Mouse (Mus musculus): ENCODE results near the gene Lrg1. TPM values are rescaled to one million over a fixed set of nuclear protein-coding genes. Genes with fewer than 3 reads are reported as not detected.
A peak's percentile ranks its signal among the peaks of the same experiment; 100 is the strongest.

The Lrg1 gene
- total RNA-seq, 1 experiment from 2014 or later: 58.3 TPM

- no peak for DNase-seq
Observed at GRCm38 (mm10) chr17:56136558-56136957, 14.8 kb upstream of the Lrg1 start.

DNA sequence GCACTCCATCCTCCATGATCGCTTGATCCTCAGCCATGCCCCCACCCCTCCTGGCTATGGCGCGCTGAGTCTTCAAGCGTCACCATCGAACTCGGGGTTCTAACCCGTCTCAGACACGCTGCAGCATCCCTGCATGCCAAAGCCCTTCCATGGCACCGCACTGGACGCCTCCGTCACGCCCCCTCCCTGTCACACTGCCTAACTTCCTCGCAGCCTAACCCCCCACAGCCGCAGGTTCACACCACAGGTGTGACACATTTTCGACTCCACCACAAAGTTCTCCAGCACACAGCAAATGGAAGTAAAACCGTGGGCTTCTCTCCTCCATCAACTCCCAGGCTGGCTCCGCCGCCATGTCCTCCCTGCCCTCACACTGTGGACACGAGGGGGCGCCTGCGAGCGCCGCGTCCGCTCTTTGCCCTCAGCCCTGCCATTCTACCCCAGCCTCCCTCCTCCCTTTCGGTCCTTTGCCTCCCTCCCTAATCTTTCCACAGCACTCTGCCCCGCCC, 12.7 kb upstream of the Lrg1 start:
- DNase-seq: peak; percentile 88

DNA sequence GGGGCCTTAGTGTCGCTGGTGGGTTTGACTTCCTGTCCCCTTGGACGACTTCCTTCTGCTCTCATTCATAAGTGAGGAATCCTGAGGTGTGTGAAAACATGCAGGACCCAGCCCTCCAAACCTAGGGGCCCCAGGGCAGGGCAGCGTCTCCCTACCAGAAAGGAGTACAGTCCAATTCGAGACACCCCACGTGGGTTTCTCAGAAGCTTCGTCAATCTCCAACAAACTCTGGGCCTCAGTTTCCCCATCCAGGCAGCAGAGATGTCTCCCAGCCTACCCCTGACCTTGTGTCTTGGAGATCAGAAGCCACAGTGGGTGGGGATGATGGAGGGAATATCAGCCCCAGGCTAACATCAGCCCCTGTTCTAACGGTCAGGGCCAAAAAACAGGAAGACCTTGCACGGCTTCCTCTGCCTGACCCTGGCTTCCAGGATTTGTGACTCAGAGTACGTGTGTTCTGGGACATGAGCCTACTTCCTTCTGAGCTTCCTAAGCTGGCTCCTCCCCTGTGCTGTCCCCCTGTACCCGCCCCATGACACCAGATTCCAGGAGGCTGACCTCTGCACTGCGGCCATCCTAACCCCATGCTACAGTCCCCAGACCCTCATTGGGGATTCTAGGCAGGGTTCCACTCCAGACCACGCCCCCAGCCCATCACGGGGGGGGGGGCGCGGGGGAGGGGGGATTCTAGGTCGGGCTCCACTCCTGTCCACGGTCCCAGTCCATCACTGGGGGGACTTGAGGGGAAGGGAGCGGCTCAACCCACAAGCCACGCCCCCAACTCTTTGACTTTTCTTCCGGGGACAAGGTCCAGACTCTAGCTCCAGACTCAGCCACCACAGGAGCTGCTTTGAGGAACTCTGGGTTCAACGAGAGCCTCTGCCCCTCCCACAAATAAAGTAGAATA, 11.9 kb upstream of the Lrg1 start:
- peak; percentile 80 for DNase-seq

DNA sequence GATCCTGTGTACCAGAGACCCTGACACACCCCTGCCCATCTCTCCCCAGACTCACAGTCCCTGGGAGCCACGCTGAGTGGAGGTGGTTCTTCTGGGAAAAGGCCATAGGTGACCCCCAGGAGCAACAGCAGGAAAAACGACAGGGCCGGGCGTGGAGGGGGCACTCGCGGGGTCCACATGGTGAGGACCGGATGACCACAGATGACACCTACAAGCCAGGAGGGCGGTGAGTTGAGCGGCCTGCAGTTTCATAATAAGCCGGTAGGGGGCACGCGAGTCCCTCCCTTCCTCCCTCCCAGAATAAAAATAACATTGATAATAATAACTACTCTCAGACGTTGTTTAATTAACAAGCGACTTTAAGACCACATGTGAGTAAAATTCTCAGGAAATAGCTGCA, 10.9 kb upstream of the Lrg1 start:
- DNase-seq: peak; percentile 79

- DNase-seq: peak; percentile 89
Observed at GRCm38 (mm10) chr17:56131814-56132213, 10.0 kb upstream of the Lrg1 start.

DNA sequence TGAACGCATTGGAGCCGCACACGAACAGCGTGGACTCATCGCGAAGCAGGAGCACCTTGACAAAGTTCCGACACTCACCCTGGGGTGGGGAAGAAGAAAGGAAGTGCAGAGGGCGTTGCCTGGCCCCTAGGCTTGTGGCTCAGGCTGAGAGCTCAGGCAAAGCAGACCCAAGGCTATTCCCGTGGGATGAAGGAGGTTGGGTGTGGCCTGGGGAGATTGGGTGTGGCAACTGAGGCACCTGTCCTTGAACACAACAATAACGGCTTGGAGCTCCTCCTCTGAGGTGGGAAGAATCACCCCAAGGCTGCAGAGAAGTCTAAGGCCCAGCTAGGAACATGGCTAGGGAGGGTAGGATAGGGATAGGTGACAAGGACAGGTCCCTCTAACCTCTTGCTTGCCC, 9.3 kb upstream of the Lrg1 start:
- DNase-seq: no peak

DNA sequence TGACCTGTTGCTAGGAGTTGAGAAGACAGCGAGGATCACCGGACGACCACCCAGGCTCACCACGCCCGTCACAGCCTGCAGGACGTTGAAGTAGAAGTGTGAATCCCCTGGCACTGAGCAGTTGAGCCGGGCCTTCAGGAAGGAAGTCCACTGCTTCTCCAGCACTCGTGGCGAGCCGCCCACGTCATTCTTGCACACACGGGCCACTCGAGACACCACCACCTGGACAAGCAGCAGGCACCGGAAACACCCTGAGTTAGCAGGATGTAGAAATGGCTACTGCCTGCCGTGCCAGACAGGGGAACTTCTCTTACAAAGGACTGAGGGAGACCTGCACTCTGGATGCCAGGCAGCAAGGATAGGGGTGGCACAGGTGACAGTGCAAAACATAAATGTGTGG, 6.4 kb upstream of the Lrg1 start:
- peak; percentile 21 for DNase-seq

DNA sequence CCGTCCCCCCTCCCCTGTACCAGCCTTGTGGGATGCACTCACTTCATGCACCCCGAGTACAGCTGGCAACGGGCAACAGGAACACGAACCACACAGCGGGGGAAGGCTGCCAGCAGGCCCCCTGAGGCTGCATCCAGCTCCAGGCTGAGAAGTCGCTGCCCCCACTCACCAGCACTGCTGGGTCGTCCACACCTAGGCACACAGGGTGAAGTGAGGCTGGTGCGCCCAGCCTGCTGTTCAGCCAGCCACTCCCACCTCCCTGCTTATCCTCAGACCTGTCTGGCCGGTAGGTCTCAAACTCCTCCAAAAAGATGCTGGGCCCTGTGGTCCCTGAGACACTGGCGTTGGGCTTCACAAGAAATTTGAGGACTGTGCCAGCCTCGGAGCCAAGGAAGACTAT, 4.4 kb upstream of the Lrg1 start:
- peak; percentile 14 for DNase-seq

DNA sequence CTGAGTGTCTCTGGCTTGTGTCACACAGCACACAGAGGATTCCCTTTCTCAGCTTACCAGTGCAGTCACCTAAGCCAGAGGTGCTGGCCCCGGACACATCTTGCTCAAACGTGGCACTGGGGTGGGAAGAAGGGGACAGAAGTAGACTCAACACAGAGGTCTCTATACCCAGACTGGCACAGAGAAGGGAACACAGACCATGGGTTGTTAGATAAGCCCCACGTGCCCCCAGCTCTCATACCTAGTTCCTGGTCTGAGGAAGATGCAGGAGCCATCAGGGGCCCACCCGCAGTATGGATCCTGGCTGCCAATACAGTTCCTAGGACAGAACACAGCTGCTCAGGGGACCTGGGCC, 3.5 kb upstream of the Lrg1 start:
- no peak for DNase-seq

DNA sequence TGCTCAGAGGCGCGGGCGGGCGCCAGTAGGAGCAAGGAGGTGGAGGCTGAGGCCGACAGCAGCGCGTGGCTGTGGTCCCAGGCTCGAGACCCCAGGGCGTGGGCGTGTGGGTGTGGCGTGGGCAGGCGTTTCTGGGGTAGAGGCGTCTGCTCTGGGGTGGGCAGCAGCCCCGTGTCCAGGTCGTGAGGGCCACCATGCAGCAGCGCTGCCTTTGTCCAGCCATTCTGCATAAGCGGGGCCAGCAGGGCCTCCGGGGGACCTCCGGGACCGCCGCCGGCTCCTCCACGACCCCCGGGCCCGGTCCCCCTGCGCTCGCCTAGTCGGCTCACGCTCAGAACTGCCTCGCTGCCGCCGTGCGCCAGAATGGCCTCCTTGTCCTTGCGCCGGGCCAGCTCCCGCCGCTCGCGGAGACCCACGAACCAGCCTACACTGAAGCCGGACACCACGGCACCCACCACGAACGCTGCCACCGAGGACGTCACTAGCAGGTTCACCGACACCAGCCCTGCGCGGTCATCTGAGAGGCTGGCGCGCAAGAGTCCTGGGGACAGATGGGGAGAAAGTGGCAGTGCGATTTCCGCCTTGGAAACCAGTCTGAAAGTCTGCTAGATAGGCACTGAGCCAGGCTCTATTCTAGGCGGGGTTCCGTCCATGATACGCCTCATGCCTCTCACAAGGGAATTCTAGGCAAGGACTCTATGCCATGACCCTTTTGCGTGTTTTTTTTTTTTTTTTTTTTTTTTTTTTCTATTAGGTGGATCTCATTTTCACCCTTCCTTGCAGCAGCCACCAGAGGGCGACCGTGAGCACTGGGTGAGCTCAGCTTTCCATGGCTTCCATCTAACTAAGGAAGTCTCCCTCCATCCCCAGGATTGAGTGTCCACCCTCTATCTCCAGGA, 2.8 kb upstream of the Lrg1 start:
- DNase-seq: peak; percentile 85

GRCm38 (mm10) chr17:56123681-56124340, 2.0 kb upstream of the Lrg1 start:
- DNase-seq: peak; percentile 36

DNA sequence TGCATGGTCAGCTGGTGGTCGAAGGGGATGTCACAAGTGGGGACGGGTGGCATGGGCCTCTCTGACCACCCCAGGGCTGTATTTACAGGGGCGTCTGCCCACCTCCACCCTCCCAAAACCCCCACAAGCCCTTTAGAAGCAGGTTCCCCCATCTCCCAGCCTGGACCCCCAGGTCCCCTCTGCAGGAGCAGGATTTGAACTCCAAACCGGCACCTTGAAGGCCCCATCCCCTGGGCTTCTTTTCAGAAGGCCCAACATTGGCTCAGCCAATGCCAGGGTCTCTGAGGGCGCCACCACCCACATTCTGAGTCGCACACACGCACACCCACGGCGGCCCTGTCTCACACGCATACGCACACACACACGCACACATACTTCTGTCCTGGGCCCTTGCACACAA, 1.4 kb upstream of the Lrg1 start:
- DNase-seq: peak; percentile 9

- peak; percentile 86 for DNase-seq
Observed at GRCm38 (mm10) chr17:56119981-56120880, 1.6 kb downstream of the Lrg1 start.

DNA sequence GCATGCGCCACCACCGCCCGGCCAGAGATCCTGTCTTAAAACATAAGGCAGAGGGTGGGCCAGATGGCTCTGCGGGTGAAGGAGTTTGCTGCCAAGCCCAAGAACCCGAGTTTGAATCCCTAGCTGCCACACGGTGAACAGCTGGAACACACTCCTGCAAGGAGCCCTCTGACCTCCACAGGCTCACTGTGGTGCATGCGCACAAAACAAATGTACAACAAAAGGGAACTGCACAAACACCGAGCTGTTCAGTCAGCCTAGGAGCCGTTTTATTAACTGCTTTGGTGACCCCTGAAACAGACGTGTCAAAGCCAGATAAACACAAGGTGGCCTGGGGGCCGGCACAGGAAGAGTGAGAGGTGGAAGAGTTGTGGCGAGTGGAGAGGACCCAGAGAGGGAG, 2.4 kb downstream of the Lrg1 start:
- DNase-seq: no peak

GRCm38 (mm10) chr17:56117251-56117710, 4.5 kb downstream of the Lrg1 start, which contains the start of gene Plin5:
Gene Plin5, minus strand, starts transcription at chr17:56117596.
- DNase-seq: peak; percentile 95

DNA sequence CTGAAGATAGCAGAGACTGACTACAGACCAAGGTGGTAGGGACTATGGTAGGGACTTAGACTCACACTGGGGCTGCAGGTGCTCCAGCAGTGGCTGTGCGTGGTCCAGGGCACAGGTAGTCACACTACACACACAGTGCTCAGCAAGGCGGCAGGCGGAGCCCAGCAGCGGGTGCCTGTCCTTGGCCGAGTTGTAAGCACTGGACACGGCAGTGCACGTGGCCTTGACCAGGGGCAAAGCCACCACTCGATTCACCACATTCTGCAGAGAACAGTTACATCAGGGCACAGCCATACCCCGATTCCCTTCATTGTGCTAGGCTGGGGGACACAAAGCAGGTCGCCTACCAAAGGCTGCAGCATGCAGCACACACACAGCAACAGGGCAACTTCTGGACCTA, 5.6 kb downstream of the Lrg1 start:
- peak; percentile 78 for DNase-seq

DNA sequence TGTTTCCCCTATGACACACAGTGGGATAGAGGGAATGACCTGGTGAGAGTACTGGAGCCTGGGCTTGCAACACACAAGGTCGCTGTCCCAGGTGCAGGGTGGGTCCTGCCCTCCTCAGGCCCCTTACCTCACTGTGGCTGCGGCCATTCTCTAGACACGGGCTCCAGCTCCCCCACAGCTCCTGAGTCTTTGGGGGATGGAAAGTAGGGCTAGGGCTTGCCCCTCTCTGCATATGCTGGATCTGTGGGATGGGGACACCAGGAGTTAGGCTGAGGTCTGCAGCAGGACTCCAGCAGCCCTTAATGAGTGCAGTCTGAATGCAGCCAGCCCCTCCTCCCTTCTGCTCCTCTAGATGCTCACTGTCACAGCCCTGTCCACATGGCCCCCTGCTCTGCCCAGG, 9.1 kb downstream of the Lrg1 start:
- no peak for DNase-seq

DNA sequence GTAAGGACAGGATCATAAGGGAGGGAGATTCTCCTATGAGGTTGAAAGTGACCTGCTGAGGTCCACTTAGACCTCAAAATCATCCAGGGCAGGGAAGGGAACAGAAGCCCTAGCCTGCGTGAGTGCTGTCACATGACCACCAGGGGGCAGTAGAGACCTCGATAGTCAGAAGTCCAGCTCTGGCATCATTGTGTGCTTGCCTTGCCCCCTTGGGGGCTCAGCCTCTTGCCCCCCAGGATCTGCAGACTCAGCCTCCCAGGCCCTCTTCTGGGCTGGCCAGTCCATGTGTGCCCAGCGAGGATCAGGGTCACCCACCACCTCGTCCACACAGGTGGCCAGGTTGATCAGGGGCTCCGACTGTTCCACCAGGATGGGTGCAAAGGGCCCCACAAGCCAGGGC, 9.9 kb downstream of the Lrg1 start:
- peak; percentile 86 for DNase-seq

DNA sequence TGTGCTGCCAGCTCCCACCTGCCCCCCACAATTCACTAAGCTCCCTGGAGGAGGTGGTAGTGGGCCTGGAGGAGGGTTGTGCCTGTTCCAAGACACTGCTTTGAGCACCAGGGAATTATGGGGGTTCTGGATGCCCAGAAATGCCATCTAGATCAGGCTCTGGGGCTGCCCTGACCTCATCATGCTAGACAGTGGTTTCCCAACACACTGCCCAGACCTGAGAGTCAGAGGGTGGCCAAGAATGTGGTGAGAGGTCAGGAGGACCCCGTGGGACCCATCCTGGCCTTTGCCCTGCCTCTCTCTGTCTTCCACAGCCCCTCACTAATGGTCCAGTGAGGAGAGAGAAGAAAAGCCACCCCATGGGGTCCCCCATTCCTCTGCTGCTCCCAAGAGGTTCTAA, 10.8 kb downstream of the Lrg1 start:
- DNase-seq: peak; percentile 53

DNA sequence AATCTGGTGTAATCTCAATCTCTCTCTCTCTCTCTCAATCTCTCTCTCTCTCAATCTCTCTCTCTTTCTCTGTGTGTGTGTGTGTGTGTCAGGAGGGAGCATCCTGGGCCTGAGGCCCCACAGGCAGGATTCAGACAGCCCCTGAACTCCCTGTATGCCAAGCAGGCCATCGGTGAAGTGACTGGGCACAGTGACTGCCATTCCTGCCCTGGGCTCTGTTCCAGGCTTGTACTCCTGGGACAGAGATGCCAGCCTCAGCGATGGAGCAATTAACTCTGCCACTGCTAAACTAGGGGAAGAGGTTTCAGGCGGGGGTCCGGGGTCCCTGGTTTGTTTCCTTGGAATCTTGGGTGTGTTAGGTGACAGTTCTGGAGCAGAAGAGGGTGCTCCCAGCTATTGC, 11.2 kb downstream of the Lrg1 start:
- peak; percentile 81 for DNase-seq

Measured in adrenal gland, postnatal 14 days (tissue).